Mouse (Mus musculus) neural tube, postnatal 0 days (tissue): ENCODE data around the gene Ttll7. TPM values are rescaled to one million over a fixed set of nuclear protein-coding genes. Genes with fewer than 3 reads are reported as not detected.

ENCODE experiments used
- polyA plus RNA-seq: library from polyadenylated mRNA; unstranded; fragments of >200 nt; fragmentation: Nextera tagmentation; extraction: Ambion mirVana; gene quantifications from 2 replicates; pipeline ENCODE4 v1.2.1, GENCODE M21; 2015

The Ttll7 gene
- polyA plus RNA-seq: 10.6 and 14.1 TPM in 2 replicates

DNA sequence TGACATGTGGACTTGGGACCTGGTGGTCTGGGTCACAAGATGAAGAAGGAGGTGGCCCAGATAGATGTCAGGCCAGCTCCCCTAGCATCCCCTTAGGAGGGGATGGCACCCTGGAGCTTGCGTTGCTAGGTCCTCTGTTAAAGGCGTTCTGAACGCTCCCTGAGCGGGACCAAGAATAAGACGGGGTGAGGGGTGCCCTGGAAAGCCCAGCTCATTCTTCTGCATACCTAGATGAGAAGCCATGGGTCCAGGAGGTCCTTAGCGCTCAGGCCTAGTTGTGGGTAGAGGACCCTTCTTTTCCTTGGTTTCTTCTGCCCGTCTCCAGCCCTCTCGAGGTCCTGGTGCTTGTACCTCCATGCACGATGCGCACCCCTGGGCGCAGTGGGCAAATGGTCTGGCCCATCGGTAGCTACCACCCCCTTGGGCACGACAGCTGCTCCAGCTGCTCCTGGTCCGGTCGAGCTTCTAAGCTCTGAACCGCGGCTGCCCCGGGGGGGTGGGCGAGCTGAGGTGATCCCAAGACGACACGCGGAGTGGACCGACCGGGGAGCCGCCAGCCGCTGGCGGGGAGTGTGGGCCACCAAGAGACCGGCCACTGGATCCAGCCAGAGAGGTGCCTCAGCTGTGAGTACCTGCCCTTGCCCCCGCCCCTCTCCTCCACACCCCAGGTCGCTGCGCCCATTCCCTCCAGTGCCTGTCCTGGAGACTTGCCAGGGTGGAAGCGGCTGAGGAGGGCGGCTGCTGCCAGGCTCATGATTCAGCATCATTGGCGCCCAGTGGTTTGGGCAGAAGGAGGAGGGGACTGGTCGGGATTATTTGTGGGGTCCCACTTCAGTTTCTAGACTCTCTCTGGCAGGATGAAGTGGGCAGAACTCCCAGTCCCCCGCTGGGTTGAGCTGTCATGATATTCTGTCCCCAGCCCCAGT, at the start of gene Ttll7:
Ttll7 (plus strand) TSS at position 402 of the 926 bp plus-strand sequence.

DNA sequence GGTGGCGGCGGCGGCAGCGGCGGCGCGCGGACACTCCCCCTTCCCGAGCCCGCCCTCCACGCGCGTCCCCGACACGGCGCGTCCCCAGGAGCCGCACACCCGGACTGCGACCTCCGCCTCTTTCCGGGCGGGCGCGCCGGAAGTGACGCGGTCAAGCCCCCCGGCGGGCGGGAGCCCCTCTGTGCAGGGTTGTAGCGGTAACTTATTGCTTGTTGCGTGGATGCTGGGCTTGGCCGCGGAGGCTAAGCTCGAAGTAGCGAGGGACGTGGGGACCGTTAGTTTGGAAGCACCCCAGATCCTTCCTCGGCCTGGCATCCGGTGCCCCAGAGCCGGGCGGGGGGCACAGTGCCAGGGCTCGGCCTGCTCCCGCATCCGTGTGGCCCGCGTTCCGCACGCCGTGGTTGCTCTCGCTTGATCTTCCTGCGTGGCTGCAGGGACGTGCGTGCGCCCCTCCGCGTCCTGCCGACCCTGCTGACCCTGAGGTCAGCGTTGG, 39.2 kb upstream of the Ttll7 start, which contains the start of gene Prkacb:
Prkacb (minus strand) TSS at position 90 of the 493 bp plus-strand sequence.

Other genes with a start within 250 kb of the Ttll7 start
- not detected in 2 replicates for gene Dnase2b, start 236.8 kb upstream of the Ttll7 start, polyA plus RNA-seq
- gene 4930503B20Rik, start 201.1 kb upstream of the Ttll7 start, polyA plus RNA-seq: 0.46 TPM in 1 of 2 replicates, not detected in the other
- gene Samd13, start 166.8 kb upstream of the Ttll7 start, polyA plus RNA-seq: 0.43 and 0.54 TPM in 2 replicates
- 171 and 177 TPM in 2 replicates for gene Prkacb, start 39.4 kb upstream of the Ttll7 start, polyA plus RNA-seq